Mouse (Mus musculus): ENCODE data around the gene Gm21117. TPM values are rescaled to one million over a fixed set of nuclear protein-coding genes. Genes with fewer than 3 reads are reported as not detected.
"Not testable (repeated sequence)": the region's sequence is repeated elsewhere in the genome, so short reads cannot be mapped to it uniquely, and the experiment has no call there.

Gm21117 gene
- total RNA-seq (2021): not detected

GRCm38 (mm10) chrY:51124920-51125319 lies at the start of gene Gm21117:
Gene Gm21117 (plus strand): TSS chrY:51125220.
- intact Hi-C loops (cut with DNase I): not testable (repeated sequence)

More at GRCm38 (mm10) chrY:51124920-51125319, at the start of gene Gm21117:
- DNase-seq: not testable (repeated sequence)
